Mouse (Mus musculus): Measurements from ENCODE around the gene St6galnac3. TPM values are rescaled to one million over a fixed set of nuclear protein-coding genes. Genes with fewer than 3 reads are reported as not detected.

St6galnac3 gene
- polyA plus RNA-seq, 1 experiment from 2014 or later = 34.9 TPM

GRCm38 (mm10) chr3:153508592-153508991 lies 216.4 kb downstream of the St6galnac3 start:
- 87% methylated on average over 2 of the region's 2 CpGs for WGBS
- Histone ChIP-seq H3K4me1 (ENCODE audit: control insufficient read depth, insufficient read depth, low read length) (peaks cover 4% of the 10 kb centered on the region), H3K9me3 (replicated peaks; ENCODE audit: control insufficient read depth, low read length) (no peaks in the 10 kb centered on the region), H3K27me3 (ENCODE audit: control insufficient read depth, insufficient read depth, low read length) (no peaks in the 10 kb centered on the region), H3K27ac (ENCODE audit: low read length) (no peak overlapping the region), H3K36me3 (ENCODE audit: control insufficient read depth, insufficient read depth, low read length) (no peaks in the 10 kb centered on the region), H3K4me3 (replicated peaks; ENCODE audit: low read length) (no peak overlapping the region), H3K9ac (ENCODE audit: low read length) (no peak overlapping the region), H3K4me2 (ENCODE audit: low read depth, low read length) (no peak overlapping the region)
- ATAC-seq (ENCODE audit: insufficient read depth, low FRiP score) = no peak

GRCm38 (mm10) chr3:153507599-153507998 lies 217.4 kb downstream of the St6galnac3 start:
- Histone ChIP-seq H3K4me1 (ENCODE audit: control insufficient read depth, insufficient read depth, low read length) (no peaks in the 10 kb centered on the region), H3K9ac (ENCODE audit: low read length) (no peak overlapping the region), H3K4me3 (replicated peaks; ENCODE audit: low read length) (no peak overlapping the region), H3K4me2 (ENCODE audit: low read depth, low read length) (no peak overlapping the region), H3K36me3 (ENCODE audit: control insufficient read depth, insufficient read depth, low read length) (no peaks in the 10 kb centered on the region), H3K9me3 (replicated peaks; ENCODE audit: control insufficient read depth, low read length) (no peaks in the 10 kb centered on the region), H3K27me3 (ENCODE audit: control insufficient read depth, insufficient read depth, low read length) (no peaks in the 10 kb centered on the region), H3K27ac (ENCODE audit: low read length) (no peak overlapping the region)
- WGBS = 87% methylated on average over 2 of the region's 2 CpGs
- ATAC-seq (ENCODE audit: insufficient read depth, low FRiP score) = no peak

GRCm38 (mm10) chr3:153502488-153502887 lies 222.5 kb downstream of the St6galnac3 start:
- Histone ChIP-seq H3K9me3 (replicated peaks; ENCODE audit: control insufficient read depth, low read length) (no peaks in the 10 kb centered on the region), H3K9ac (ENCODE audit: low read length) (no peak overlapping the region), H3K4me3 (replicated peaks; ENCODE audit: low read length) (no peak overlapping the region), H3K4me1 (ENCODE audit: control insufficient read depth, insufficient read depth, low read length) (no peaks in the 10 kb centered on the region), H3K27me3 (ENCODE audit: control insufficient read depth, insufficient read depth, low read length) (no peaks in the 10 kb centered on the region), H3K36me3 (ENCODE audit: control insufficient read depth, insufficient read depth, low read length) (no peaks in the 10 kb centered on the region), H3K27ac (ENCODE audit: low read length) (no peak overlapping the region), H3K4me2 (ENCODE audit: low read depth, low read length) (no peak overlapping the region)
- no peak for ATAC-seq (ENCODE audit: insufficient read depth, low FRiP score)
- 74% methylated on average over 4 of the region's 4 CpGs for WGBS

GRCm38 (mm10) chr3:153501333-153501877 lies 223.6 kb downstream of the St6galnac3 start:
- no peak for ATAC-seq (ENCODE audit: insufficient read depth, low FRiP score)
- Histone ChIP-seq H3K27ac (ENCODE audit: low read length) (no peak overlapping the region), H3K36me3 (ENCODE audit: control insufficient read depth, insufficient read depth, low read length) (no peaks in the 10 kb centered on the region), H3K4me2 (ENCODE audit: low read depth, low read length) (no peak overlapping the region), H3K9me3 (replicated peaks; ENCODE audit: control insufficient read depth, low read length) (no peaks in the 10 kb centered on the region), H3K4me3 (replicated peaks; ENCODE audit: low read length) (no peak overlapping the region), H3K27me3 (ENCODE audit: control insufficient read depth, insufficient read depth, low read length) (no peaks in the 10 kb centered on the region), H3K9ac (ENCODE audit: low read length) (no peak overlapping the region), H3K4me1 (ENCODE audit: control insufficient read depth, insufficient read depth, low read length) (no peaks in the 10 kb centered on the region)
- WGBS = 58% methylated on average over 3 of the region's 3 CpGs

GRCm38 (mm10) chr3:153492986-153493385 lies 232.0 kb downstream of the St6galnac3 start:
- Histone ChIP-seq H3K27ac (ENCODE audit: low read length) (no peak overlapping the region), H3K9ac (ENCODE audit: low read length) (no peak overlapping the region), H3K27me3 (ENCODE audit: control insufficient read depth, insufficient read depth, low read length) (no peaks in the 10 kb centered on the region), H3K9me3 (replicated peaks; ENCODE audit: control insufficient read depth, low read length) (no peaks in the 10 kb centered on the region), H3K4me1 (ENCODE audit: control insufficient read depth, insufficient read depth, low read length) (peaks cover 5% of the 10 kb centered on the region; the same call in 1 of the 2 replicates), H3K36me3 (ENCODE audit: control insufficient read depth, insufficient read depth, low read length) (no peaks in the 10 kb centered on the region), H3K4me3 (replicated peaks; ENCODE audit: low read length) (no peak overlapping the region), H3K4me2 (ENCODE audit: low read depth, low read length) (no peak overlapping the region)
- WGBS = 50% methylated on average over 1 of the region's 1 CpGs
- no peak for ATAC-seq (ENCODE audit: insufficient read depth, low FRiP score)

- no peak overlapping the region for H3K4me3 ChIP-seq (replicated peaks; ENCODE audit: low read length)
- H3K27me3 ChIP-seq (ENCODE audit: control insufficient read depth, insufficient read depth, low read length) = no peaks in the 10 kb centered on the region
- no peaks in the 10 kb centered on the region for H3K9me3 ChIP-seq (replicated peaks; ENCODE audit: control insufficient read depth, low read length)
- no peak overlapping the region for H3K27ac ChIP-seq (ENCODE audit: low read length)
- ATAC-seq (ENCODE audit: insufficient read depth, low FRiP score) = no peak
- peaks cover 5% of the 10 kb centered on the region; the same call in 1 of the 2 replicates for H3K4me1 ChIP-seq (ENCODE audit: control insufficient read depth, insufficient read depth, low read length)
- H3K4me2 ChIP-seq (ENCODE audit: low read depth, low read length) = no peak overlapping the region
- H3K36me3 ChIP-seq (ENCODE audit: control insufficient read depth, insufficient read depth, low read length) = no peaks in the 10 kb centered on the region
- no peak overlapping the region for H3K9ac ChIP-seq (ENCODE audit: low read length)
- WGBS = 71% methylated on average over 9 of the region's 9 CpGs
These were observed 235.3 kb downstream of the St6galnac3 start for GRCm38 (mm10) chr3:153489718-153490117.

GRCm38 (mm10) chr3:153488931-153489330 lies 236.0 kb downstream of the St6galnac3 start:
- H3K4me2 ChIP-seq (ENCODE audit: low read depth, low read length) = no peak overlapping the region
- H3K4me3 ChIP-seq (replicated peaks; ENCODE audit: low read length) = no peak overlapping the region
- no peaks in the 10 kb centered on the region for H3K27me3 ChIP-seq (ENCODE audit: control insufficient read depth, insufficient read depth, low read length)
- WGBS = 79% methylated on average over 5 of the region's 5 CpGs
- no peak overlapping the region for H3K27ac ChIP-seq (ENCODE audit: low read length)
- H3K36me3 ChIP-seq (ENCODE audit: control insufficient read depth, insufficient read depth, low read length) = no peaks in the 10 kb centered on the region
- no peak for ATAC-seq (ENCODE audit: insufficient read depth, low FRiP score)
- no peak overlapping the region for H3K9ac ChIP-seq (ENCODE audit: low read length)
- H3K4me1 ChIP-seq (ENCODE audit: control insufficient read depth, insufficient read depth, low read length) = peaks cover 5% of the 10 kb centered on the region; the same call in 1 of the 2 replicates
- no peaks in the 10 kb centered on the region for H3K9me3 ChIP-seq (replicated peaks; ENCODE audit: control insufficient read depth, low read length)

- Histone ChIP-seq H3K27me3 (ENCODE audit: control insufficient read depth, insufficient read depth, low read length) (no peaks in the 10 kb centered on the region), H3K36me3 (ENCODE audit: control insufficient read depth, insufficient read depth, low read length) (no peaks in the 10 kb centered on the region), H3K4me2 (ENCODE audit: low read depth, low read length) (no peak overlapping the region), H3K4me1 (ENCODE audit: control insufficient read depth, insufficient read depth, low read length) (no peaks in the 10 kb centered on the region), H3K9ac (ENCODE audit: low read length) (no peak overlapping the region), H3K9me3 (replicated peaks; ENCODE audit: control insufficient read depth, low read length) (no peaks in the 10 kb centered on the region), H3K27ac (ENCODE audit: low read length) (no peak overlapping the region), H3K4me3 (replicated peaks; ENCODE audit: low read length) (no peak overlapping the region)
- WGBS = 79% methylated on average over 5 of the region's 5 CpGs
- no peak for ATAC-seq (ENCODE audit: insufficient read depth, low FRiP score)
These were observed 239.8 kb downstream of the St6galnac3 start for GRCm38 (mm10) chr3:153485176-153485575.

- H3K9ac ChIP-seq (ENCODE audit: low read length) = no peak overlapping the region
- H3K4me2 ChIP-seq (ENCODE audit: low read depth, low read length) = no peak overlapping the region
- no peaks in the 10 kb centered on the region for H3K27me3 ChIP-seq (ENCODE audit: control insufficient read depth, insufficient read depth, low read length)
- no peak for ATAC-seq (ENCODE audit: insufficient read depth, low FRiP score)
- no peak overlapping the region for H3K4me3 ChIP-seq (replicated peaks; ENCODE audit: low read length)
- no peak overlapping the region for H3K27ac ChIP-seq (ENCODE audit: low read length)
- no peaks in the 10 kb centered on the region for H3K4me1 ChIP-seq (ENCODE audit: control insufficient read depth, insufficient read depth, low read length)
- WGBS = 69% methylated on average over 7 of the region's 7 CpGs
- H3K9me3 ChIP-seq (replicated peaks; ENCODE audit: control insufficient read depth, low read length) = no peaks in the 10 kb centered on the region
- no peaks in the 10 kb centered on the region for H3K36me3 ChIP-seq (ENCODE audit: control insufficient read depth, insufficient read depth, low read length)
These were observed 240.3 kb downstream of the St6galnac3 start for GRCm38 (mm10) chr3:153484701-153485100.
